Mouse (Mus musculus): ENCODE results near the gene Slc5a4b. TPM values are rescaled to one million over a fixed set of nuclear protein-coding genes. Genes with fewer than 3 reads are reported as not detected.
"Not testable (repeated sequence)": the region's sequence is repeated elsewhere in the genome, so short reads cannot be mapped to it uniquely, and the experiment has no call there.

Slc5a4b gene
- polyA plus RNA-seq, 1 experiment from 2014 or later, result not detected

GRCm38 (mm10) chr10:76096580-76096979, 14.2 kb downstream of the Slc5a4b start:
- WGBS, result 92% methylated on average over 8 of the region's 8 CpGs
- Histone ChIP-seq H3K4me1 (no peaks in the 10 kb centered on the region), H3K9me3 (replicated peaks) (no peaks in the 10 kb centered on the region), H3K27me3 (ENCODE audit: low read depth, poor library complexity, severe bottlenecking) (no peaks in the 10 kb centered on the region), H3K36me3 (no peaks in the 10 kb centered on the region), H3K4me3 (no peak overlapping the region), H3K27ac (replicated peaks) (no peak overlapping the region)
- DNase-seq (ENCODE audit: low spot score), result no peak

- H3K9me3 ChIP-seq (replicated peaks); H3K27me3 ChIP-seq (ENCODE audit: low read depth, poor library complexity, severe bottlenecking); H3K4me1 ChIP-seq; H3K4me3 ChIP-seq; DNase-seq (ENCODE audit: low spot score); H3K36me3 ChIP-seq; H3K27ac ChIP-seq (replicated peaks): not testable (repeated sequence)
- WGBS, result 88% methylated on average over 2 of the region's 2 CpGs
These were observed 33.8 kb downstream of the Slc5a4b start for GRCm38 (mm10) chr10:76077008-76077407.

GRCm38 (mm10) chr10:76072080-76072479, 38.7 kb downstream of the Slc5a4b start:
- not testable (repeated sequence) for H3K4me1 ChIP-seq; H3K27ac ChIP-seq (replicated peaks); H3K4me3 ChIP-seq; H3K27me3 ChIP-seq (ENCODE audit: low read depth, poor library complexity, severe bottlenecking); H3K9me3 ChIP-seq (replicated peaks); DNase-seq (ENCODE audit: low spot score); H3K36me3 ChIP-seq
- 95% methylated on average over 5 of the region's 5 CpGs for WGBS

GRCm38 (mm10) chr10:76067674-76068613, 42.8 kb downstream of the Slc5a4b start:
- Histone ChIP-seq H3K27me3 (ENCODE audit: low read depth, poor library complexity, severe bottlenecking) (no peaks in the 10 kb centered on the region), H3K4me1 (peaks cover 9% of the 10 kb centered on the region), H3K4me3 (no peak overlapping the region), H3K9me3 (replicated peaks) (no peaks in the 10 kb centered on the region), H3K36me3 (no peaks in the 10 kb centered on the region), H3K27ac (replicated peaks) (no peak overlapping the region)
- DNase-seq (ENCODE audit: low spot score), result no peak
- 41% methylated on average over 12 of the region's 12 CpGs for WGBS

- H3K4me1 ChIP-seq, result peaks cover under 1% of the 10 kb centered on the region; the same call in 1 of the 2 replicates
- H3K36me3 ChIP-seq, result no peaks in the 10 kb centered on the region
- no peaks in the 10 kb centered on the region for H3K27me3 ChIP-seq (ENCODE audit: low read depth, poor library complexity, severe bottlenecking)
- H3K4me3 ChIP-seq, result no peak overlapping the region
- 90% methylated on average over 5 of the region's 5 CpGs for WGBS
- H3K27ac ChIP-seq (replicated peaks), result no peak overlapping the region
- H3K9me3 ChIP-seq (replicated peaks), result no peaks in the 10 kb centered on the region
- no peak for DNase-seq (ENCODE audit: low spot score)
These were observed 48.3 kb downstream of the Slc5a4b start for GRCm38 (mm10) chr10:76062439-76062838.

- H3K4me3 ChIP-seq, result no peak overlapping the region
- 84% methylated on average over 11 of the region's 11 CpGs for WGBS
- no peaks in the 10 kb centered on the region for H3K36me3 ChIP-seq
These were observed 58.9 kb downstream of the Slc5a4b start for GRCm38 (mm10) chr10:76051860-76052259.

GRCm38 (mm10) chr10:76048967-76049366, 61.8 kb downstream of the Slc5a4b start:
- Histone ChIP-seq H3K27me3 (ENCODE audit: low read depth, poor library complexity, severe bottlenecking) (no peaks in the 10 kb centered on the region), H3K9me3 (replicated peaks) (0 out of 2 replicates have a peak, but pooled peaks cover 7% of the 10 kb centered on the region), H3K36me3 (peaks cover 5% of the 10 kb centered on the region), H3K27ac (replicated peaks) (no peak overlapping the region), H3K4me3 (no peak overlapping the region), H3K4me1 (peaks cover 13% of the 10 kb centered on the region)
- no peak for DNase-seq (ENCODE audit: low spot score)
- 59% methylated on average over 6 of the region's 6 CpGs for WGBS

More at GRCm38 (mm10) chr10:76051860-76052259, 58.9 kb downstream of the Slc5a4b start:
- Histone ChIP-seq H3K9me3 (replicated peaks) (0 out of 2 replicates have a peak, but pooled peaks cover 7% of the 10 kb centered on the region), H3K4me1 (peaks cover 5% of the 10 kb centered on the region; the same call in 1 of the 2 replicates), H3K27me3 (ENCODE audit: low read depth, poor library complexity, severe bottlenecking) (no peaks in the 10 kb centered on the region), H3K27ac (replicated peaks) (no peak overlapping the region)
- no peak for DNase-seq (ENCODE audit: low spot score)

- Histone ChIP-seq H3K4me3 (no peak overlapping the region), H3K27me3 (ENCODE audit: low read depth, poor library complexity, severe bottlenecking) (no peaks in the 10 kb centered on the region), H3K4me1 (peaks cover 13% of the 10 kb centered on the region), H3K27ac (replicated peaks) (no peak overlapping the region), H3K36me3 (peaks cover 20% of the 10 kb centered on the region), H3K9me3 (replicated peaks) (0 out of 2 replicates have a peak, but pooled peaks cover 4% of the 10 kb centered on the region)
- no peak for DNase-seq (ENCODE audit: low spot score)
- 60% methylated on average over 5 of the region's 5 CpGs for WGBS
These were observed 63.4 kb downstream of the Slc5a4b start for GRCm38 (mm10) chr10:76047182-76047869.

GRCm38 (mm10) chr10:76046754-76047153, 64.0 kb downstream of the Slc5a4b start:
- Histone ChIP-seq H3K27me3 (ENCODE audit: low read depth, poor library complexity, severe bottlenecking) (no peaks in the 10 kb centered on the region), H3K4me1 (peaks cover 13% of the 10 kb centered on the region), H3K36me3 (peaks cover 24% of the 10 kb centered on the region), H3K9me3 (replicated peaks) (0 out of 2 replicates have a peak, but pooled peaks cover under 1% of the 10 kb centered on the region), H3K27ac (replicated peaks) (no peak overlapping the region), H3K4me3 (no peak overlapping the region)
- DNase-seq (ENCODE audit: low spot score), result no peak
- 71% methylated on average over 1 of the region's 1 CpGs for WGBS

- H3K27me3 ChIP-seq (ENCODE audit: low read depth, poor library complexity, severe bottlenecking), result no peaks in the 10 kb centered on the region
- DNase-seq (ENCODE audit: low spot score), result no peak
- WGBS, result 50% methylated on average over 5 of the region's 5 CpGs
- peaks cover 38% of the 10 kb centered on the region for H3K36me3 ChIP-seq
- H3K4me1 ChIP-seq, result peaks cover 13% of the 10 kb centered on the region
- H3K4me3 ChIP-seq, result no peak overlapping the region
- H3K27ac ChIP-seq (replicated peaks), result no peak overlapping the region
- no peaks in the 10 kb centered on the region for H3K9me3 ChIP-seq (replicated peaks)
These were observed 65.4 kb downstream of the Slc5a4b start for GRCm38 (mm10) chr10:76045343-76045742.

GRCm38 (mm10) chr10:76036962-76037361, 73.8 kb downstream of the Slc5a4b start:
- H3K9me3 ChIP-seq (replicated peaks), result no peaks in the 10 kb centered on the region; the same call in 1 of the 2 replicates
- H3K27me3 ChIP-seq (ENCODE audit: low read depth, poor library complexity, severe bottlenecking), result no peaks in the 10 kb centered on the region
- no peak overlapping the region for H3K4me3 ChIP-seq
- DNase-seq (ENCODE audit: low spot score), result no peak
- H3K36me3 ChIP-seq, result peaks cover 81% of the 10 kb centered on the region
- WGBS, result 94% methylated on average over 5 of the region's 5 CpGs
- H3K4me1 ChIP-seq, result peaks cover 11% of the 10 kb centered on the region
- H3K27ac ChIP-seq (replicated peaks), result no peak overlapping the region

GRCm38 (mm10) chr10:76035277-76035676, 75.5 kb downstream of the Slc5a4b start:
- no peak for DNase-seq (ENCODE audit: low spot score)
- Histone ChIP-seq H3K9me3 (replicated peaks) (no peaks in the 10 kb centered on the region; the same call in 1 of the 2 replicates), H3K4me1 (peaks cover 13% of the 10 kb centered on the region), H3K4me3 (no peak overlapping the region), H3K27ac (replicated peaks) (no peak overlapping the region), H3K27me3 (ENCODE audit: low read depth, poor library complexity, severe bottlenecking) (no peaks in the 10 kb centered on the region), H3K36me3 (peaks cover 66% of the 10 kb centered on the region)
